Mouse (Mus musculus) forebrain, embryonic 12.5 days (tissue): ENCODE data around the gene Pkn2. TPM values are rescaled to one million over a fixed set of nuclear protein-coding genes. Genes with fewer than 3 reads are reported as not detected.

Experiments used
- ATAC-seq: fragments of 200-750 bp; cut with Nextera tagmentation; 2 replicates; pipeline ENCODE4 v1.8.0; 2017; ENCODE audit warnings: moderate TSS enrichment; ENCODE audit not compliant: low FRiP score
- H3K27ac ChIP-seq: fragments of 300-500 bp; sonication (generic); 2 replicates; pipeline ENCODE4 v1.5.1; 2016; ENCODE audit warnings: mild to moderate bottlenecking
- H3K27me3 ChIP-seq: fragments of 300-500 bp; sonication (generic); 2 replicates; pipeline ENCODE4 v1.6.1; 2016; ENCODE audit warnings: mild to moderate bottlenecking
- H3K36me3 ChIP-seq: fragments of 300-500 bp; sonication (generic); replicated peaks from 2 replicates; pipeline ENCODE4 v1.6.1; 2016; ENCODE audit warnings: mild to moderate bottlenecking
- H3K4me1 ChIP-seq: fragments of 300-500 bp; sonication (generic); 2 replicates; pipeline ENCODE4 v1.6.1; 2016
- H3K4me2 ChIP-seq: fragments of 300-500 bp; sonication (generic); 2 replicates; pipeline ENCODE4 v1.6.1; 2016; ENCODE audit warnings: mild to moderate bottlenecking, moderate library complexity
- H3K4me3 ChIP-seq: fragments of 300-500 bp; sonication (generic); replicated peaks from 2 replicates; pipeline ENCODE4 v1.5.1; 2016; ENCODE audit warnings: mild to moderate bottlenecking
- H3K9ac ChIP-seq: fragments of 300-500 bp; sonication (generic); 2 replicates; pipeline ENCODE4 v1.6.1; 2016; ENCODE audit warnings: mild to moderate bottlenecking
- H3K9me3 ChIP-seq: fragments of 300-500 bp; sonication (generic); 2 replicates; pipeline ENCODE4 v1.6.1; 2016
- WGBS: fragments of 180-500 bp; shearing (Covaris S2); methylation state at CpG from one replicate; pipeline ENCODE4 v1.1.7; 2016; 5-methylcytosine and 5-hydroxymethylcytosine counted together
- polyA plus RNA-seq: library from polyadenylated mRNA; unstranded; fragments of >200 nt; fragmentation: Nextera tagmentation; extraction: Ambion mirVana; gene quantifications from 2 replicates; pipeline ENCODE4 v1.2.1, GENCODE M21; 2016

The Pkn2 gene
- polyA plus RNA-seq, 1 experiment from 2014 or later: 63.1 TPM

GRCm38 (mm10) chr3:142760356-142760755 is 121.4 kb downstream of the Pkn2 start:
- Histone ChIP-seq H3K27me3 (no peaks in the 10 kb centered on the region), H3K9ac (no peak overlapping the region), H3K4me2 (no peak overlapping the region), H3K4me3 (no peak overlapping the region), H3K9me3 (no peaks in the 10 kb centered on the region), H3K36me3 (no peaks in the 10 kb centered on the region), H3K27ac (no peak overlapping the region), H3K4me1 (no peaks in the 10 kb centered on the region)
- no peak for ATAC-seq
- WGBS: 74% methylated on average over 6 of the region's 6 CpGs

GRCm38 (mm10) chr3:142758593-142758992 is 123.2 kb downstream of the Pkn2 start:
- ATAC-seq: no peak
- 84% methylated on average over 7 of the region's 7 CpGs for WGBS
- H3K27ac ChIP-seq: no peak overlapping the region

GRCm38 (mm10) chr3:142757841-142758240 is 124.0 kb downstream of the Pkn2 start:
- no peaks in the 10 kb centered on the region for H3K36me3 ChIP-seq
- H3K9ac ChIP-seq: no peak overlapping the region
- no peak for ATAC-seq
- no peak overlapping the region for H3K27ac ChIP-seq
- no peak overlapping the region for H3K4me2 ChIP-seq
- no peaks in the 10 kb centered on the region for H3K4me1 ChIP-seq
- 70% methylated on average over 12 of the region's 12 CpGs for WGBS
- H3K4me3 ChIP-seq: no peak overlapping the region
- no peaks in the 10 kb centered on the region for H3K9me3 ChIP-seq
- no peaks in the 10 kb centered on the region for H3K27me3 ChIP-seq

More at GRCm38 (mm10) chr3:142758593-142758992, 123.2 kb downstream of the Pkn2 start:
- H3K4me1 ChIP-seq: no peaks in the 10 kb centered on the region
- no peaks in the 10 kb centered on the region for H3K36me3 ChIP-seq
- no peaks in the 10 kb centered on the region for H3K9me3 ChIP-seq
- no peak overlapping the region for H3K9ac ChIP-seq
- H3K27me3 ChIP-seq: no peaks in the 10 kb centered on the region
- H3K4me2 ChIP-seq: no peak overlapping the region
- H3K4me3 ChIP-seq: no peak overlapping the region

GRCm38 (mm10) chr3:142755132-142755867 is 126.5 kb downstream of the Pkn2 start:
- Histone ChIP-seq H3K9ac (no peak overlapping the region), H3K4me3 (no peak overlapping the region), H3K4me2 (no peak overlapping the region), H3K9me3 (no peaks in the 10 kb centered on the region), H3K4me1 (no peaks in the 10 kb centered on the region), H3K36me3 (no peaks in the 10 kb centered on the region), H3K27ac (no peak overlapping the region), H3K27me3 (no peaks in the 10 kb centered on the region)
- WGBS: 88% methylated on average over 18 of the region's 18 CpGs
- no peak for ATAC-seq

GRCm38 (mm10) chr3:142749131-142749530 is 132.7 kb downstream of the Pkn2 start:
- Histone ChIP-seq H3K9me3 (no peaks in the 10 kb centered on the region), H3K27ac (no peak overlapping the region), H3K27me3 (no peaks in the 10 kb centered on the region), H3K4me1 (no peaks in the 10 kb centered on the region), H3K9ac (no peak overlapping the region), H3K36me3 (no peaks in the 10 kb centered on the region), H3K4me2 (no peak overlapping the region), H3K4me3 (no peak overlapping the region)
- ATAC-seq: no peak
- 91% methylated on average over 16 of the region's 16 CpGs for WGBS

GRCm38 (mm10) chr3:142747673-142748072 is 134.1 kb downstream of the Pkn2 start:
- no peak overlapping the region for H3K9ac ChIP-seq
- no peaks in the 10 kb centered on the region for H3K4me1 ChIP-seq
- no peak overlapping the region for H3K4me2 ChIP-seq
- H3K9me3 ChIP-seq: no peaks in the 10 kb centered on the region
- ATAC-seq: no peak
- 94% methylated on average over 7 of the region's 7 CpGs for WGBS
- no peak overlapping the region for H3K27ac ChIP-seq
- no peaks in the 10 kb centered on the region for H3K36me3 ChIP-seq
- no peaks in the 10 kb centered on the region for H3K27me3 ChIP-seq
- H3K4me3 ChIP-seq: no peak overlapping the region

GRCm38 (mm10) chr3:142745076-142745475 is 136.7 kb downstream of the Pkn2 start:
- Histone ChIP-seq H3K9me3 (no peaks in the 10 kb centered on the region), H3K4me2 (no peak overlapping the region), H3K27ac (no peak overlapping the region), H3K27me3 (no peaks in the 10 kb centered on the region), H3K4me1 (no peaks in the 10 kb centered on the region), H3K9ac (no peak overlapping the region), H3K36me3 (no peaks in the 10 kb centered on the region), H3K4me3 (no peak overlapping the region)
- no peak for ATAC-seq
- WGBS: 95% methylated on average over 2 of the region's 2 CpGs

GRCm38 (mm10) chr3:142743973-142744898 is 137.6 kb downstream of the Pkn2 start:
- no peak overlapping the region for H3K4me3 ChIP-seq
- no peak overlapping the region for H3K4me2 ChIP-seq
- 62% methylated on average over 21 of the region's 21 CpGs for WGBS
- ATAC-seq: 0 out of 2 replicates have a peak, but pooled peaks have one; percentile 27
- no peaks in the 10 kb centered on the region for H3K27me3 ChIP-seq
- H3K4me1 ChIP-seq: no peaks in the 10 kb centered on the region
- no peaks in the 10 kb centered on the region for H3K9me3 ChIP-seq
- no peaks in the 10 kb centered on the region for H3K36me3 ChIP-seq
- H3K27ac ChIP-seq: no peak overlapping the region
- H3K9ac ChIP-seq: no peak overlapping the region

Other genes with a start within 250 kb of the Pkn2 start
- gene Kyat3, start 181.0 kb downstream of the Pkn2 start, polyA plus RNA-seq: 8.3 and 9.6 TPM in 2 replicates
- gene Gtf2b, start 117.0 kb downstream of the Pkn2 start, polyA plus RNA-seq: 88.7 and 90.0 TPM in 2 replicates